Mouse (Mus musculus) CD4-positive naive resting alpha-beta T cell, adult 76 days (primary cell): ENCODE measurements around the gene Pex14. TPM values are rescaled to one million over a fixed set of nuclear protein-coding genes. Genes with fewer than 3 reads are reported as not detected.

Experiments used
- total RNA-seq: library from RNA; stranded (reverse); gene quantifications from one replicate; pipeline ENCODE4 v1.2.4, GENCODE M21; 2023

Gene Pex14
- 28.9 TPM for total RNA-seq

GRCm38 (mm10) chr4:149099369-149100017 lies at the start of gene Pex14:
Pex14 (minus strand) TSS chr4:149099876.

GRCm38 (mm10) chr4:149136982-149137770 lies 37.5 kb upstream of the Pex14 start, which contains the start of gene Cenps:
Cenps (minus strand) TSS chr4:149137629.

GRCm38 (mm10) chr4:149126663-149127062 lies 27.0 kb upstream of the Pex14 start, which contains the start of gene Cort:
Cort (minus strand) TSS chr4:149126763.

GRCm38 (mm10) chr4:149103875-149104561 lies 4.3 kb upstream of the Pex14 start, which contains the start of gene Dffa:
Dffa (plus strand) TSS chr4:149104146.

Other genes with a start within 250 kb of the Pex14 start
- 24.6 TPM for gene Dffa, start 4.3 kb upstream of the Pex14 start, total RNA-seq
- gene Cort, start 26.9 kb upstream of the Pex14 start, total RNA-seq: not detected
- gene Cenps, start 37.8 kb upstream of the Pex14 start, total RNA-seq: 5.7 TPM
- gene Pgd, start 66.9 kb upstream of the Pex14 start, total RNA-seq: 49.3 TPM
- gene Kif1b, start 207.8 kb upstream of the Pex14 start, total RNA-seq: 85.6 TPM